Mouse (Mus musculus) heart, adult 8-10 months (tissue): ENCODE measurements around the gene Coro2a. TPM values are rescaled to one million over a fixed set of nuclear protein-coding genes. Genes with fewer than 3 reads are reported as not detected.
"Not testable (repeated sequence)": the region's sequence is repeated elsewhere in the genome, so short reads cannot be mapped to it uniquely, and the experiment has no call there.

Experiments
- DNase-seq: peaks from one replicate; pipeline ENCODE4 v3.0.0; 2022; ENCODE audit warnings: low spot score
- total RNA-seq, 4 experiments: library from RNA; stranded (reverse); gene quantifications; 2 replicates each; pipeline ENCODE4 v1.2.4; 2022

Gene Coro2a
- total RNA-seq, 4 experiments from 2014 or later: 0.22 to 0.63 (median 0.46) TPM

- DNase-seq: no peak
Measured at GRCm38 (mm10) chr4:46613618-46614017, 11.6 kb upstream of the Coro2a start.

- peak; percentile 85 for DNase-seq
Measured at GRCm38 (mm10) chr4:46611181-46611580, 9.2 kb upstream of the Coro2a start.

GRCm38 (mm10) chr4:46607601-46608000 is 5.6 kb upstream of the Coro2a start:
- DNase-seq: no peak

GRCm38 (mm10) chr4:46605451-46605850 is 3.4 kb upstream of the Coro2a start:
- DNase-seq: no peak

- no peak for DNase-seq
Measured at GRCm38 (mm10) chr4:46602704-46603103, 702 bp upstream of the Coro2a start.

GRCm38 (mm10) chr4:46601258-46601843 is 651 bp downstream of the Coro2a start:
- no peak for DNase-seq

GRCm38 (mm10) chr4:46600473-46601257 is 1.3 kb downstream of the Coro2a start:
- no peak for DNase-seq

- not testable (repeated sequence) for DNase-seq
Measured at GRCm38 (mm10) chr4:46599609-46600008, 2.4 kb downstream of the Coro2a start.

GRCm38 (mm10) chr4:46598981-46599380 is 3.0 kb downstream of the Coro2a start:
- no peak for DNase-seq

GRCm38 (mm10) chr4:46598111-46598510 is 3.9 kb downstream of the Coro2a start:
- DNase-seq: no peak

- DNase-seq: no peak
Measured at GRCm38 (mm10) chr4:46597286-46597961, 4.6 kb downstream of the Coro2a start.

GRCm38 (mm10) chr4:46596398-46596797 is 5.6 kb downstream of the Coro2a start:
- DNase-seq: no peak

GRCm38 (mm10) chr4:46594131-46594530 is 7.9 kb downstream of the Coro2a start:
- no peak for DNase-seq

- DNase-seq: no peak
Measured at GRCm38 (mm10) chr4:46593472-46593871, 8.5 kb downstream of the Coro2a start.

GRCm38 (mm10) chr4:46591833-46592520 is 10.0 kb downstream of the Coro2a start:
- DNase-seq: no peak

GRCm38 (mm10) chr4:46590810-46591209 is 11.2 kb downstream of the Coro2a start:
- DNase-seq: no peak

- no peak for DNase-seq
Measured at GRCm38 (mm10) chr4:46589946-46590684, 11.9 kb downstream of the Coro2a start.

- DNase-seq: no peak
Measured at GRCm38 (mm10) chr4:46589151-46589550, 12.9 kb downstream of the Coro2a start.

GRCm38 (mm10) chr4:46586473-46586872 is 15.5 kb downstream of the Coro2a start:
- DNase-seq: no peak

- DNase-seq: no peak
Measured at GRCm38 (mm10) chr4:46585811-46586190, 16.2 kb downstream of the Coro2a start.

- no peak for DNase-seq
Measured at GRCm38 (mm10) chr4:46585041-46585810, 16.8 kb downstream of the Coro2a start.
